Mouse (Mus musculus) v-Abl transformed pro-B cells (cell line): ENCODE results near the gene Zan.

Experiments used
- in situ Hi-C, 2 experiments: fragments of 400-800 bp; cut with MboI; formaldehyde crosslinking; loops; one replicate each; pipeline ENCODE4 v1.15.1; 2025; ENCODE audit not compliant: unreplicated experiment in 2 of 2

The Zan gene

DNA sequence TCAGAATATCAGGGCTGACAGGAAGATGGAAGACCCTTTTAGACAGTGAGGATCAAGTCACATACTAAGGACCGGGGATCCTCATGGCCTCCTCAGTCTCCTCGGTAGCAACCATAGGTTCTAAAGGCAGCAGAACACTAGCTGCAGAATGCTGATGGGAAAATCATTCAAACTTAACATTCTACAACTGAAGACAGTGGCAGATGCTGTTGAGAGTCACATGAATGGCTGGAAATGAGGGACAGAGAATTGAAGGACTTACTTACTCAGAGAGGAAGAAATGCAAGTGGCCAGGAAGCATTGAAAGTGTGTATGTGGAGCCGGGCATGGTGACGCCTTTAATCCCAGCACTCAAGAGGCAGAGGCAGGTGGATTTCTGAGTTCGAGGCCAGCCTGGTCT, at the start of gene Zan:
TSS of gene Zan (minus strand) at position 101 of the 400 bp plus-strand sequence.
- in situ Hi-C loops: loop anchor here (10.0 to 25.0 kb wide), 3 partner anchors 498 to 1160 kb away; no protein-coding TSS in a partner anchor

DNA sequence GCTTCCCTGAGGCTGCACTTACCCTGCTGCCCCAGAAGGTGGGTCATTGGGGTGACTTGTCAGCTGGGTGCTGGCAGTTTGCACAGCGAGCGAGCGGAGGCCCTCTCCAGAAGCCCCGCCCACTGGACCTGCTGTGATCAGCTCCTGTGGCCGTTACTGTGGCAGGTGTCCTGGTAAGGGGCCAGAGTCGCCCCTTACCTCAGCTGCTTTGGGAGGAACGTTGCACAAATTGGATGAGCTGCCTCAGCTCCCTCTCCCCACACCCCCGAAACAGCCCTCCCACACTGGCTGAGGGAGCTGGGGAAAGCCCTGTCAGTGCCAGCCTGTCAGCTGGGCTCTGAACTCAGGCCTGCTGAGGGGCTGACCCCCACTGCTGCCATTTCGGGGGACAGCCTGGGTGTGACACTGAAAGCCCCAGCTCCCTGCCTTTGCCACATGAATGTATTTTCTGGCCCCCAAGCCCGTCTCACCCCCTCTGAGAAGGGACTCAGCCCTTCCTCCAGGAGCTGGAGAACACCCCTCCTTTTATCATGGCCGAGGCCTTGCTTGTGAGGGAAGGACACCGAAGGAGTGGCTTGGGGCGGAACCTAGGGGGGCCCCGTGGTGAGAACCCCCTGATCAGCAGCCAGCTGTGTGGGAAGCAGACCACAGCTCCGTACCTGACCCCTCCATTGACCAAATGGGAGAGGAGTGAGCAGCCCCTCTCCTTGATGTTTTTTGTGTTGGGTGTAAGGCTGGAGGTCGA, 49.5 kb upstream of the Zan start:
- in situ Hi-C loops: no loop called here

- in situ Hi-C loops: no loop called here
These were observed 48.6 kb upstream of the Zan start for GRCm38 (mm10) chr5:137525511-137525910.

DNA sequence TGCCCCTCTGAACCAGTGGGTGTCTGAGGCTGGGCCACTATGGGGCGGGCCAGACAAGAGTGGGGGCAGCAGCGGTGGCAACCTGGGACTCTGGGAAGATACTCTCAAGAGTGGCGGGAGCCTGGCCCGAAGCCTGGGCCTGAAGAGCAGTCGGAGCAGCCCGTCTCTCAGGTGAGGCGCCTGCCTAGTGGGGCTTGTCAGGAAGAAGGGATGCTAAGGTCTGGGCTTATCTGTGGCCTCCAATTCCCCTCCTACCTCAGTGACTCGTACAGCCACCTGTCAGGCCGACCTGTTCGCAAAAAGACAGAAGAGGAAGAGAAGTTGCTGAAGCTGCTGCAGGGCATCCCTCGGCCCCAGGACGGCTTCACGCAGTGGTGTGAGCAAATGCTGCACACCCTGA, 47.8 kb upstream of the Zan start:
- in situ Hi-C loops: no loop called here

GRCm38 (mm10) chr5:137524251-137524515, 47.3 kb upstream of the Zan start:
- in situ Hi-C loops: no loop called here

GRCm38 (mm10) chr5:137523396-137524250, 46.8 kb upstream of the Zan start:
- in situ Hi-C loops: no loop called here

DNA sequence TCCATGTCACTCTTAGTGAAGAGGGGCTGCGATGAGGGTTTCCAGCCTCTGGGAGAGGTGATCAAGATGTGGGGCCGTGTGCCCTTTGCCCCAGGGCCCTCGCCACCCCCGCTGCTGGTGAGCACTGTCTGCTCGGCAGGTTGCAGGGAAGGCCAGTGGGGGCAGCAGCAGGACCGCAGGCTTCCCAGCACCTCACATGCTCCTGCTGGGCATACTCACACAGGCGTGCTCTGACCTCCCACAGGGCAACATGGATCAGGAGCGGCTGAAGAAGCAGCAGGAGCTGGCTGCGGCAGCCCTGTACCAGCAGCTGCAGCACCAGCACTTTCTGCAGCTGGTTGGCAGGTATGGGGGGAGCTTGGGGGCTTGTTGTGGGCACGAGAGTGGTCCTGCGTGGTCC, 45.8 kb upstream of the Zan start:
- in situ Hi-C loops: no loop called here

- in situ Hi-C loops: no loop called here
These were observed 45.0 kb upstream of the Zan start for GRCm38 (mm10) chr5:137521861-137522260.

DNA sequence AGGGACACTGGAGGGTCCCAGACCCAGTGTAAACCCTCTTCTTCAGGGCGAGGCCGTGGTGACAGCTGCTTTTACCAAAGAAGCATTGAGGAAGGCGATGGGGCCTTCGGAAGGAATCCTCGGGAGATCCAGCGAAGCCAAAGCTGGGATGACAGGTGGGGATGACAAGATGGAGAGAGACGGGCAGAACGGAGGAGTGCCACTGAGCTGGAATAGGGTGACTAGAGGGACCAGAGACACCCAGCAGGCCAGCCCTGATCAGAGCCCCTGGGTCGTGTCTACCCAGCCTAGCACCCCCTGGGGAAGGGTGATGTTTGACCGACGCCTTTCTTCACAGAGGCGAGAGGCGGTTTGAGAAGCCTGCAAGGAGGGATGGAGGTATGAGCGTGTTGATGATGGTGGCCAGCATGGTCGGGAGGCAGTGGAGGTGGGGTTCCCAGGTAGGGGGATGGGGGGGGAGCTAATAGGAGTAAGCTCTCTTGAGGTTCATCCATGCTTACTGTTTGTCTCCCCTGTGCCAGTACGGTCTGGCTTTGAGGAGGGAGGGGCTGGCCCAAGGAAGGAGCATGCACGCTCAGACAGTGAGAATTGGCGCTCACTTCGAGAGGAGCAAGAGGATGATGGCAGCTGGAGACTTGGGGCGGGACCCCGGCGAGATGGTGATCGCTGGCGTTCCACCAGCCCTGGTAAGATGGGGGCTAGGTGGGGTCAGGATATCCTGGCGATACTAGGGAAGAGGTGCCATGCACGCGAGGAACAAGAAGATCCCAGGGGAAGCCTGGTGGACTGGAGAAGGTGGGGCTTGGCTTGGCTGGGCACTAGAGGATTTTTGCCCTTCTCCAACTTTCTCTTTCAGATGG, 43.1 kb upstream of the Zan start:
- in situ Hi-C loops: loop anchor here in 1 of 2 experiments (5.0 kb wide), 1 partner anchor 242 kb away; no protein-coding TSS in a partner anchor

GRCm38 (mm10) chr5:137518436-137518835, 41.6 kb upstream of the Zan start, which contains the start of gene Gigyf1:
TSS of gene Gigyf1 (plus strand) at chr5:137518548.
- in situ Hi-C loops: loop anchor here in 1 of 2 experiments (5.0 kb wide), 1 partner anchor 244 kb away; no protein-coding TSS in a partner anchor

GRCm38 (mm10) chr5:137514811-137515210, 37.9 kb upstream of the Zan start:
- in situ Hi-C loops: loop anchor here in 1 of 2 experiments (5.0 kb wide), 1 partner anchor 247 kb away; no protein-coding TSS in a partner anchor

GRCm38 (mm10) chr5:137513951-137514721, 37.3 kb upstream of the Zan start:
- in situ Hi-C loops: no loop called here

GRCm38 (mm10) chr5:137512847-137513794, 36.3 kb upstream of the Zan start:
- in situ Hi-C loops: no loop called here

GRCm38 (mm10) chr5:137511706-137512105, 34.8 kb upstream of the Zan start:
- in situ Hi-C loops: no loop called here

DNA sequence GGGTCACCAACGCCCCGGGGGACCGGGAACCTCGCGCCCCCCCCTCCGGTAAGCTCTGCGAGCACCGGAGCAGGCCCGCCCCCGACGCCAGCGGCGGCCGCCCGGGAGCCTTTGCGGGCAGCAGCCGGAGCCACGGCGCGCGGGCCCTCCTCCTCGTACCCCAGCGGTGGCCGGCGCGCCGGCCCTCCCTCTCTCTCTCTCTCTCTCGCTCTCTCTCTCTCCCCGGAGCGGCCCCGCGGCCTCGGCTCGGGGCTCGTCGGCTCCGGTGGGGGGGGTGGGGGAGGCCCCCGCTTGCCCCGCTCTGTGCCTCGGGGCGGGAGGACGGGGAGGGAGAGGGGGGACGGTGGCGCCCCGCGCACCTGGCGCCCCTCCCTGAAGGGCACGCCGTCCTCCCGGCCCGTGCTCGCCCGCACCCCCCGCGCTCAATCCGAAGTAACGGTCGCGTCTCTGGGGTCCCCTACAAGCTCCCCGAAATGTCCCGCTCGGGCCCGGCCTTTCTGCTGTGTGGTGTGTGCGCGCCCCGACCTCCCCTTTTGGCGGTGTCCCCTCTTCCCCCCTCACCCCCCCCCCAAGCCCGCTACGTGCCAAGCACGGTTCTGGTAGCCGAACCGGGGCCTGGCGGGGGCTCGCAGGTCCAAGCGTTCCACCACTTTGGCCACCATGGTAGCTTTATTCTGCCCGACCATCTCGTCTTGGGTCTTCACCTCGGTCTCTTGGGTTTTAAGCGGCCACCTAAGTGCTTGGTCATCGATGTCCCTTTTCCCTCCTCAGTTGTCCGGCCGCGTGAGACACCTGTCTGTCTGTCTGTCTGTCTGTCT, 33.9 kb upstream of the Zan start:
- in situ Hi-C loops: no loop called here

GRCm38 (mm10) chr5:137510014-137510501, 33.2 kb upstream of the Zan start:
- in situ Hi-C loops: no loop called here

DNA sequence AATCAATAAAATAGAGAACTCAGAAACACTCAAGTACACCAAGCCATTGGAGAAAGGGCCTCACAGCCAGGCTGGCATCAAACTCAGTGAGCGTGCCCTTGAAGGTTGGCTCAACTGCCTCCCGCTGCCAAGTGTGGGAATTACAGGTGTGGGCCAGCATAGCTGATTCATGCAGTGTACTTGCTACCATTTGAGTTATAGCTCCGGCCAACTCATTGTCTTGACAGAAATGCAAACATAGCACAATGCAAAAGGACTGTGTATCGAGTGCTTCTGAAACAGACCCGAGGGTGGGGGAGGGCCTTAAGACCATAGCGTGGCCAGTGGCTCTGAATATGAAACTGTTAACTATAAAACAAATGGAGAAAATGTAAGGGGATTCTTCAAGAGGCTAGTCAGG, 27.2 kb upstream of the Zan start:
- in situ Hi-C loops: loop anchor here (5.0 to 10.0 kb wide), 4 partner anchors 151 to 258 kb away; partner anchors contain the start of gene Slc12a9 (in 2 of the 2)

- in situ Hi-C loops: loop anchor here (5.0 to 10.0 kb wide), 4 partner anchors 152 to 260 kb away; partner anchors contain the start of gene Slc12a9 (in 2 of the 2)
These were observed 25.8 kb upstream of the Zan start for GRCm38 (mm10) chr5:137502667-137503110.
